Mouse (Mus musculus): ENCODE data around the gene Adgre4. TPM values are rescaled to one million over a fixed set of nuclear protein-coding genes. Genes with fewer than 3 reads are reported as not detected.

Adgre4 gene
- polyA plus RNA-seq (2015; fragmentation: Nextera tagmentation; extraction: Ambion mirVana): 1.0 and 1.1 TPM in 2 replicates

GRCm38 (mm10) chr17:55749786-55750185 lies at the start of gene Adgre4:
Adgre4 (plus strand) TSS chr17:55749984.
- Histone ChIP-seq H3K4me1 (no peaks in the 10 kb centered on the region), H3K36me3 (no peaks in the 10 kb centered on the region), H3K4me3 (replicated peaks) (no peak within 1 kb of the TSS), H3K9me3 (no peaks in the 10 kb centered on the region), H3K9ac (no peak within 1 kb of the TSS), H3K4me2 (no peak within 1 kb of the TSS), H3K27me3 (replicated peaks) (no peaks in the 10 kb centered on the region), H3K27ac (no peak within 1 kb of the TSS)
- 54% methylated on average over 2 of the region's 2 CpGs for WGBS
- no peak for ATAC-seq (ENCODE audit: insufficient read depth, low FRiP score, low read depth)

GRCm38 (mm10) chr17:55702161-55702820 lies 47.5 kb upstream of the Adgre4 start:
- H3K4me3 ChIP-seq (replicated peaks): no peak overlapping the region
- no peak for ATAC-seq (ENCODE audit: insufficient read depth, low FRiP score, low read depth)
- H3K9me3 ChIP-seq: no peaks in the 10 kb centered on the region
- H3K36me3 ChIP-seq: no peaks in the 10 kb centered on the region; the same call in 1 of the 2 replicates
- no peak overlapping the region for H3K9ac ChIP-seq
- no peak overlapping the region for H3K27ac ChIP-seq
- H3K27me3 ChIP-seq (replicated peaks): no peaks in the 10 kb centered on the region
- no peaks in the 10 kb centered on the region for H3K4me1 ChIP-seq
- WGBS: 69% methylated on average over 3 of the region's 3 CpGs
- H3K4me2 ChIP-seq: no peak overlapping the region

GRCm38 (mm10) chr17:55702865-55703264 lies 46.9 kb upstream of the Adgre4 start:
- Histone ChIP-seq H3K4me2 (no peak overlapping the region), H3K9me3 (no peaks in the 10 kb centered on the region), H3K36me3 (no peaks in the 10 kb centered on the region; the same call in 1 of the 2 replicates), H3K4me1 (no peaks in the 10 kb centered on the region), H3K27ac (no peak overlapping the region), H3K27me3 (replicated peaks) (no peaks in the 10 kb centered on the region), H3K9ac (no peak overlapping the region), H3K4me3 (replicated peaks) (no peak overlapping the region)
- WGBS: 63% methylated on average over 5 of the region's 5 CpGs
- no peak for ATAC-seq (ENCODE audit: insufficient read depth, low FRiP score, low read depth)

- Histone ChIP-seq H3K9me3 (no peaks in the 10 kb centered on the region), H3K36me3 (no peaks in the 10 kb centered on the region), H3K9ac (peak within 1 kb of the TSS; percentile 39; the same call in 1 of the 2 replicates), H3K4me1 (no peaks in the 10 kb centered on the region), H3K27ac (peak within 1 kb of the TSS; percentile 57), H3K4me2 (peak within 1 kb of the TSS; percentile 63), H3K4me3 (replicated peaks) (peak within 1 kb of the TSS; percentile 86), H3K27me3 (replicated peaks) (no peaks in the 10 kb centered on the region)
- peak; percentile 98 for ATAC-seq (ENCODE audit: insufficient read depth, low FRiP score, low read depth)
- WGBS: 0% methylated on average over 36 of the region's 37 CpGs
Measured at GRCm38 (mm10) chr17:55711984-55712811, 37.6 kb upstream of the Adgre4 start, which contains the start of gene Pot1b. Pot1b (minus strand) TSS chr17:55712628.

- Histone ChIP-seq H3K4me2 (no peak overlapping the region), H3K27me3 (replicated peaks) (no peaks in the 10 kb centered on the region), H3K9me3 (no peaks in the 10 kb centered on the region), H3K4me3 (replicated peaks) (no peak overlapping the region), H3K36me3 (no peaks in the 10 kb centered on the region), H3K9ac (no peak overlapping the region), H3K27ac (no peak overlapping the region), H3K4me1 (no peaks in the 10 kb centered on the region)
- WGBS: 63% methylated on average over 1 of the region's 1 CpGs
- ATAC-seq (ENCODE audit: insufficient read depth, low FRiP score, low read depth): no peak
Measured at GRCm38 (mm10) chr17:55721270-55721669, 28.5 kb upstream of the Adgre4 start.

GRCm38 (mm10) chr17:55722250-55722649 lies 27.5 kb upstream of the Adgre4 start:
- no peaks in the 10 kb centered on the region for H3K9me3 ChIP-seq
- H3K36me3 ChIP-seq: no peaks in the 10 kb centered on the region
- H3K27me3 ChIP-seq (replicated peaks): no peaks in the 10 kb centered on the region
- no peaks in the 10 kb centered on the region for H3K4me1 ChIP-seq
- no peak overlapping the region for H3K9ac ChIP-seq
- no peak overlapping the region for H3K27ac ChIP-seq
- no peak for ATAC-seq (ENCODE audit: insufficient read depth, low FRiP score, low read depth)
- H3K4me2 ChIP-seq: no peak overlapping the region
- 64% methylated on average over 2 of the region's 2 CpGs for WGBS
- H3K4me3 ChIP-seq (replicated peaks): no peak overlapping the region

- 56% methylated on average over 2 of the region's 2 CpGs for WGBS
- H3K4me3 ChIP-seq (replicated peaks): no peak overlapping the region
- H3K4me2 ChIP-seq: no peak overlapping the region
- ATAC-seq (ENCODE audit: insufficient read depth, low FRiP score, low read depth): no peak
- H3K27ac ChIP-seq: no peak overlapping the region
- no peaks in the 10 kb centered on the region for H3K27me3 ChIP-seq (replicated peaks)
- no peak overlapping the region for H3K9ac ChIP-seq
- no peaks in the 10 kb centered on the region for H3K9me3 ChIP-seq
- no peaks in the 10 kb centered on the region for H3K36me3 ChIP-seq
- H3K4me1 ChIP-seq: no peaks in the 10 kb centered on the region
Measured at GRCm38 (mm10) chr17:55726193-55726592, 23.6 kb upstream of the Adgre4 start.

- Histone ChIP-seq H3K27ac (no peak overlapping the region), H3K9me3 (no peaks in the 10 kb centered on the region), H3K4me3 (replicated peaks) (no peak overlapping the region), H3K4me2 (no peak overlapping the region), H3K4me1 (no peaks in the 10 kb centered on the region), H3K27me3 (replicated peaks) (no peaks in the 10 kb centered on the region), H3K36me3 (no peaks in the 10 kb centered on the region), H3K9ac (no peak overlapping the region)
- WGBS: 80% methylated on average over 1 of the region's 1 CpGs
- ATAC-seq (ENCODE audit: insufficient read depth, low FRiP score, low read depth): no peak
Measured at GRCm38 (mm10) chr17:55736675-55737074, 13.1 kb upstream of the Adgre4 start.

GRCm38 (mm10) chr17:55751170-55751569 lies 1.4 kb downstream of the Adgre4 start:
- Histone ChIP-seq H3K4me2 (no peak overlapping the region), H3K36me3 (no peaks in the 10 kb centered on the region), H3K27ac (no peak overlapping the region), H3K4me3 (replicated peaks) (no peak overlapping the region), H3K4me1 (no peaks in the 10 kb centered on the region), H3K9me3 (no peaks in the 10 kb centered on the region), H3K9ac (no peak overlapping the region), H3K27me3 (replicated peaks) (no peaks in the 10 kb centered on the region)
- WGBS: 72% methylated on average over 2 of the region's 2 CpGs
- no peak for ATAC-seq (ENCODE audit: insufficient read depth, low FRiP score, low read depth)

GRCm38 (mm10) chr17:55813642-55814041 lies 63.9 kb downstream of the Adgre4 start:
- no peak overlapping the region for H3K9ac ChIP-seq
- no peak overlapping the region for H3K27ac ChIP-seq
- H3K9me3 ChIP-seq: no peaks in the 10 kb centered on the region
- ATAC-seq (ENCODE audit: insufficient read depth, low FRiP score, low read depth): no peak
- no peak overlapping the region for H3K4me3 ChIP-seq (replicated peaks)
- no peaks in the 10 kb centered on the region for H3K36me3 ChIP-seq
- no peak overlapping the region for H3K4me2 ChIP-seq
- no peaks in the 10 kb centered on the region for H3K4me1 ChIP-seq
- no peaks in the 10 kb centered on the region for H3K27me3 ChIP-seq (replicated peaks)

GRCm38 (mm10) chr17:55816853-55817252 lies 67.1 kb downstream of the Adgre4 start:
- no peak overlapping the region for H3K9ac ChIP-seq
- no peak overlapping the region for H3K4me3 ChIP-seq (replicated peaks)
- H3K4me2 ChIP-seq: no peak overlapping the region
- 88% methylated on average over 4 of the region's 4 CpGs for WGBS
- no peaks in the 10 kb centered on the region for H3K4me1 ChIP-seq
- no peaks in the 10 kb centered on the region for H3K27me3 ChIP-seq (replicated peaks)
- no peak overlapping the region for H3K27ac ChIP-seq
- H3K36me3 ChIP-seq: no peaks in the 10 kb centered on the region
- no peaks in the 10 kb centered on the region for H3K9me3 ChIP-seq
- no peak for ATAC-seq (ENCODE audit: insufficient read depth, low FRiP score, low read depth)

- Histone ChIP-seq H3K9ac (no peak overlapping the region), H3K4me1 (no peaks in the 10 kb centered on the region), H3K4me2 (no peak overlapping the region), H3K36me3 (no peaks in the 10 kb centered on the region), H3K27ac (no peak overlapping the region), H3K27me3 (replicated peaks) (no peaks in the 10 kb centered on the region), H3K4me3 (replicated peaks) (no peak overlapping the region), H3K9me3 (no peaks in the 10 kb centered on the region)
- ATAC-seq (ENCODE audit: insufficient read depth, low FRiP score, low read depth): no peak
- 66% methylated on average over 1 of the region's 1 CpGs for WGBS
Measured at GRCm38 (mm10) chr17:55821566-55821965, 71.8 kb downstream of the Adgre4 start.
